Mouse (Mus musculus) liver, adult 2 months (tissue): ENCODE measurements at regions not wholly inside any gene's neighbourhood (a gene's known extent, or its start where the extent isn't known, plus 50 kb on each side); places are given as distances from the start of the nearest gene placed in this dataset.

Experiments
- CTCF ChIP-seq: fragments of 200-500 bp; IDR thresholded peaks from 2 replicates; pipeline ENCODE4 v1.5.1; 2011; ENCODE audit warnings: low read depth, low read length, control low read depth
- POLR2A ChIP-seq: fragments of 200-500 bp; IDR thresholded peaks from 2 replicates; pipeline ENCODE4 v1.6.1; 2011; ENCODE audit warnings: low read length, control low read depth; ENCODE audit not compliant: insufficient read depth; ENCODE audit errors: extremely low read depth

DNA sequence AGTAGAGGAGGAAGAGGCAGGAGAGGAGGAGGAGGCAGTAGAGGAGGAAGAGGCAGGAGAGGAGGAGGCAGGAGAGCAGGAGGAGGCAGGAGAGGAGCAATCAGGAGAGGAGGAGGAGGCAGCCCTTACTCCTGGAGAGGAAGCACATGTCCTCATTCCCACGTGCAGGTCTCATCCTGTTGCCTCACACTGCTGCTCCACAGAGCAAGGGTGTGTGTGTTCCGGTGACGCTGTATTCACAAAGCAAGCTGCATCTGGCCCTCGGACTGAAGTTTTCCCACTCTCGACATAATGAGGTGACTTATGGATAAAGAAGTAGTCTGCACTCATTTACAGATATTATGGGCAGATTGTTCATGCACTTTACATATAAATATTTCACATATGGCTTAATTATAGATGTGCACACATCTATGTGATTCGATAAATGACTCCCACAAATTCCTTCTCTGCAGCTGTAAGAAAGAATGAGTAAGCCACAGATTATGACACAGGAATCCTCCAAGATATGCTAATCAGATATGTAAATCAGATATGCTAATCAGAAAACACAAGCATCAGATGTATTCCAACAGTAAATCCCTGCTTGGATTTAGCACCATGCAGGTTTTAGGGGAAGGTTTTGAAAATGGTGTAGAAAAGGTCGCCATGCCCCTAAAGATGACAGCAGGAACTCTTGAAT lies 96.6 kb downstream of the Cbln4 start:
- no peak for TF ChIP-seq POLR2A
- no peak for TF ChIP-seq CTCF
